Mouse (Mus musculus) adrenal gland, postnatal 25 days (tissue): ENCODE measurements at regions not wholly inside any gene's neighbourhood (a gene's known extent, or its start where the extent isn't known, plus 50 kb on each side); places are given as distances from the start of the nearest gene placed in this dataset.

Experiments used
- DNase-seq: peaks from one replicate; pipeline ENCODE4 v3.0.0; 2021; ENCODE audit warnings: mixed read lengths
- microRNA-seq, 2 experiments: library from miRNA; unstranded; fragments of <30 nt; microRNA quantifications; one replicate each; pipeline ENCODE4 v1.2.0; 2021

DNA sequence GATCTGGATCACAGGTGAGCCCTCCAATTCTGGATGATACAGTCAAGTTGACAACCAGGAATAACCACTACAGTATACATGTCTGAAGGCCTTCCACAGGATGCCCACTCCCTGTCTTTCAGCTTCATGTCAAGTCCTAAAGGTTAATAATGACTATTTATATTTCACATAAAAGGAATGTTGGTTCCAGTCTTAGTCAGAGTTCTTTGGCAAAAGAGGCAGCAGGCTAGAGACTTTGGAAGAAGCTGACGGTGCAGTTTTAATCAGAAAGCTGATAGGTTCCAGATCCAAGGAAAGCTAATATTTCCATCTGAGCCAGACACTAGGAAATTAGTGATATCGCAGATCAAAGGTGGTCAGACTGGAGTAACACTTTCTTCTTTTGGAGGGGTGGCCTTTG lies 91.4 kb upstream of the Runx1 start:
- DNase-seq, result no peak

DNA sequence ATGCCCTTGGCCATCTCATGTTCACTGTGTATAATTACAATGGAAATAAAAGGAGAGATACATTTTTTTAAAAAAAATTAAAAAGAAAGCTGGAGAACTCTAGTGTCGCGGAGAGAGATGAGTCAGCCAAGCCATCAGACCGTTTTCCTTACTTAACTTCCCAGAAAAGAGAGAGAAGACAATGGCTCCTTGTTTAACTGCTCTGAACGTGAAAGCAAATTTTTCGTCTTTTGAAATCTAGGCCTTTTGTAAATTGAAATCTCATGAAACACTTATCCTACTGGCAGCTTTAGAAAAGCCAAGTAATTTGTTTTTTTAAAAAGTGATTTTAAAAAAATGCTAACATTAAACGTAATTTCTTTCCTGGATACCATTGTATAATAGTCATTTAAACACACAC lies 89.7 kb upstream of the Runx1 start:
- no peak for DNase-seq

DNA sequence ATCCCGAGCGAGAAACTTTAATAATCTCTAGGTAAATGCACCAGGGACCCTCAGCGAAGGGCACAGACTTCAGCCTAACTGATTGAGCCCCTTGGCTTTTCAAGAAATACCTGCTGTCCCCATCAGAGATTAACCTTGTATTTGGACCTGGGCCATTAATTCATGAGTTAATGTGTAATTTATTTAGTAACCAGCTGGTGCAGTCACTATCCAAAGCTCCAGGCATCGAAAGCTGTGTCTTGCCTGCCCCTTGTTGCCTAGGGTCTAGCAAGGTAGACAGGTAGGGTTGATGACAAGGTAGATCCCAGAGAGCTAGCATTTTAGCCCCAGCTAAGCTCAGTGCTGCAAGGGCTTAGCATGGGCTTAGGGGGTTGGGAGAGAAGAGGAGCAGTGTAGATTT lies 80.9 kb upstream of the Runx1 start:
- DNase-seq, result no peak

DNA sequence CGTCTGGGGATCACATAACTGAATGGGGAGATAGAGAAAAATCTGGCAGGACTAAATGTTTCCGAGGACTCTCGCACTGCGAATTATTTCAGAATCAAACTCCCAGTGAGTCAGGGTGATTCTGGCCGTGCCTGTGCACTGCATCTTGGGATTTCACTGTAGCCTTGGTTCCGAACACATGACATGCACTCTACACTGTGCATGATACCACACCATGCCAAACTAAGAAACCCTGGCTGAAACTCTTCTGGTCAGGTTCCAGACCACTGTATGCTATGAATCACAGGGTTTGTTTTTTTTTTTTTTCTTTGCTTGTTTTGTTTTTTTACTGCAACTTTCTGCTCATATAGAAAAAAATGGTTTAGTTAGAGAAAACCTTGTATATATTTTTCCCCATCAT lies 79.7 kb upstream of the Runx1 start:
- no peak for DNase-seq

DNA sequence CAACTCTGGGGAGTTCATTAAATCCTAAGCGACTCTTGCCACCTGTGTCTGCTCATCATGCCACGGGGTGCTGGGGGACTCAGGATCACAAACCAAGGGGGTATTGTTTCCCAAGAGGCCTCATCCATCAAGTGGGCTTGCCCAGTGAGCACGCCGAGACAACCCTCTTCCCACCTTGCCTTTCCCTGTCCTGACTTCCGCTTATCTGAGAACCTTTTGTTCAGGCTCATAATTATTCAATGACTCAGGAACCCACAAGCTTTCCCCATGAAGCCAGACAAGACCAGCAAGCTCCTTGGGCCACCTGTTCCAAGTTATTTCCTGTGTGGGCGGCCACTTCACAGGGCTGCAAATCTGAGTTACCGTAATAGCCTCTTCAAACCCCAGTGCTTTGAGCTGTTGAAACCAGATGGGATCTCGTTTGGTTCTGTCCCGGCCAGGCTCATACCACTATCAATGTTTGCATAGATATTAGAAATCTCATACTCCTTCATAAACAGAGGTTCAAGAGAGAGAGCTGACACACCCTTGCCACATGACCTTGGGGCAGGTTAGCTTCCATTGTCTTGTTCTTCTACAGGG lies 78.0 kb upstream of the Runx1 start:
- no peak for DNase-seq

DNA sequence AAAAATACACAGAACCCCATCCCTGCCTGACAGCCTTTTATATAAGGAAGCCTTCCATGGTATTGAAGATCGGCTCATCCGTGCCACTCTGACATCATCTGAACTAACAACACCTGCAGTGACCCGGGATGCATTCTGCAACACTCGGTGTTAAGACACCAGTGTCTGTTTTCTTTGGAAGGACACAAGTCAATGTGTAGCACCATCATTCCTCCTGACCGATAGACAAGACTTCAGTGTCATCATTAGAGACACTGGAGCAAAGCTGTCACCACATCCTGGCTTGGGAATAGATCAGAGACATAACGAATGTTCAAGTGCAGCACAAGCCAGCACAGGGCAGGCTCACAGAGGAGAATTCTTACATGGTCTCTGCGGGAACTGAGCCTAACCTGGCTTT lies 77.5 kb upstream of the Runx1 start:
- DNase-seq, result no peak

DNA sequence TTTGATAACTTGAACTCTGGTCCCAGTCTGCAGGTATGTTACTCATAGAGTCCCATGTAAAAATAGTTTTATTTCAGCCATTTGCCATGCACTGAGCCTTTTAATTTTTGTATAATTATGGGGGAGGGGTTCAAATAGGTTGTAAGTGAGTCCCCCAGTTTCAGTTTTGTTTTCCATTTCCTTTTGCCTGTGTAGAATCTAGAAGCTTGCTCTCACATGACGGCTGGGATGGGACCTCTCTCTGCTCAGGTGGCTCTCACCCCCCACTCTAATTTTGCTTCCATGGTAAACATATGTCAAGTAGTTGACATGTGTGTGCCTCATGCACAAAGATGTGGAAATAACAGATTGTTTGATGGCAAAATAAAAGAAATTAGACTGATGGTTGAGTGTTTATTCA lies 73.8 kb upstream of the Runx1 start:
- DNase-seq, result no peak

DNA sequence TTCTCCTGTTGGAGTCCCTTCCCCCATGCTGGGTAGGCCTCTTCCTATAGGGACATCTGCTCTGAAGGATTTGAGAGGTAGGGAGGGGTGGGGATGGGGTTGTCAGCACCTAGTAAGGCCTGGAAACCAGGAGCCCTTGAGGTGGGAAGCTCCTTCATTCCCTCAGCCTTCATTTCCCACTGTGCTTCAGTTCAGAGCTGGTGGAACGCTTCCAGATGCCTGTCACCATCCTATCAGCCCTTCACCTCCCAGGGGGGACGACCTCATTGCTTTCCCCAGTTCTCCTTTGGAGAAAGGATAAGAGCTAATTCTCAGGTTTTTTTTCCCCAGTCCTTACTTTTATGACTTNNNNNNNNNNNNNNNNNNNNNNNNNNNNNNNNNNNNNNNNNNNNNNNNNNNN lies 65.8 kb upstream of the Runx1 start:
- DNase-seq, result no peak

DNA sequence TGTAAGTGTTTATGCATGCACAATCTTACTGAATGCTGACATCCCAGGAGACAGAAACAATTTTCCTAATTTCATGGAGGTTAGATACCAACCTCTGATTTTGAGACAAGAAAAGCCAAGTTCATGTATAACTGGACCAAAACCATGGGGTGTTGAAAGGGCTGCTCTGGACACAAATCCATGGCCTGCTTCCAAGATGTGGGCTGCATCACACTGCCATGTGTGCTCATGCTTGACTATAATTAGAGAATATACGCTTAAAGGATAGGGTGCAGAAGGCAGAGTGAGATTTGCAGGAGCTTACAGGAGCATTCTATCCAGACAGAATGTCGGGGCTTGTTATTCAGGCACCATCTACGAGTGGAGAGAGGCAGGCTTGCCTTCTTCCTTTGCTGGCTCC lies 64.8 kb upstream of the Runx1 start:
- no peak for DNase-seq

DNA sequence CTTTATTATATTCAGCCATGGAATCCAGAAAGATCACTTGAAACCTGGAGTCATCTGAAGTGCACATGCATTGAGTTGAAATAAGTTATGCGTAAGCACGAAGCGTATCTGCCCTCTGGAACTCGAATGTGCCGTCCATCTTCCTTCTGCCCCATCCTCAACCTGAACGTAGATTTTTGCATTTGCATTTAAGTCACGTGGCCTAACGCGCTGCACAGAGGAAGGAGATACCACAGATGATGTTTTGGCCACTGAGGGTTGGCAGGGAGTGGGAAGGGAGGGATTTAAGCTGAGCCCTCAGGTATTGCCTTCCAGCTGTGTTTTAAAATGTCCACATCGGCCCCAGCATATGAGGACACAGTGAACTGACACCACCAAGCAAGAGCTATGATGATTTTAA lies 63.6 kb upstream of the Runx1 start:
- DNase-seq, result no peak

DNA sequence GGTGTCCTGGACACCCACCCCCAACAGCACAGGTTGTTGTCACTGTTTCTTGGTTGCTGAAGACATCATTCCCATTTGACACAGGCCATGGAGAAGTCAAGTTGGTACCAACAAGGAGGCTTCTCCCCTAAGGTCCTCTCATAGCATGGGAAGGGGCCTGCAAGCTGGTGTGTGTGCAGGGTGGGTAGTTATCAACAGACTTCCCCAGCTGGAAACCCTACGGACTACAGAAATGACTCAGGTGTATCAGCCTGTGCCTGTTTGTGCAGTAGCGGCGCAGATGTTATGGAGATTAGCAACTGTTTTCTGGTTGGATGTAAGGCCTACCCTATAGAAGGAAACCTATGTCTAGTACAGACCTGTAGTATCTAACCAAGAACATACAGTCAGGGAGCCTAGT lies 60.3 kb upstream of the Runx1 start:
- no peak for DNase-seq

DNA sequence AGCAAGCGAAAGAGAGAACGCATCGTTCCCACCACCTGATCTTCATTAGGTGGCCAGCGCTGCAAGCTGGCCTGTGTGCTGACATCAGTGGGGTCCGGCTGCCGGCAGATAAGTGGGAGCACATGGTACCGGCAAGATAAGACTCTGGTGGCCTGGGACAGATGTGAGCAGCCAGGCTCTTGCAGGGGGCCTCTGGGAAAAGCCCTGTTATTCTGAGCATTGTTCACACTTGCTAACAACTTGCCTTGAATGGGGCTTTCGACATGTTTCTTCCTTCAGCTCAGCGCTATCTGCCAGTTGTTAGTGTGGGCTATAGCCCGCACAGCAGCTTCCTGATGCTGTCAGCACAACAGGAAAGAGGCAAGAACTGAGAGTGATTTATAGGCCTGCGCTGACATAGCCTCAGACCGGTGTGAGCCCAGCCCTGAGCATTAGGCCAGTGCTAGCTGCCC lies 57.9 kb upstream of the Runx1 start:
- no peak for DNase-seq

DNA sequence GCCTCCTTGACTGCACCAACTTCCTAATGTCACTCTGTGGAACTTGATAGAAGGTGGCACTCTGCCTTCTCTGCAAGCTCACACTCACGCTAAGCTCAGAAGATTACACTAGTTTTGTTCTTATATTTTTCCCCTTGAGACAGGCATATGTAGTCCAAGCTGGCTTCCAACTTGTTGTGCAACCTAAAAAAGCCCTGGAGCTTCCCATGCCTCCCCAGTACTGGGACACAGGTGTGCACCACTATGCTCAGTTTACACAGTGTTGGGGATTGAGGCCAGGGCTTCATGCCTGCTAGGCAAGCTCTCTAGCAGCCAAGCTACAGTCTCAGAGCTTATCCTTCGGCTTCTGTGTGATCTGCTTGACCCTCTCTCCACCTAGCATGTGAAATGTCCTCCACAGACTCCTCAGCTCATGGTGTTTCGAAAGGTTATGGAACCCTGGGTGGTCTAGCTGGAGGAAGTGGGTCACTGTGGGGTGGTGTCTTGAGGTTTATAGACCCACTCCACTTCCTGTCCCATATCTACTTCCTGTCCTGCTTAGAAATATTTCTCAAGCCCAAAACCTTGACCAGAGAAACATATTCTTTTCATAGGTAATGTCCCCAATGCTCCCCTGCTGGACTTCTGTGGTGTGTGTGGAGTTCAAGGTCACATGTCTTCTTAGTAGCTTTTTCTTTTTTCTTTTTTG lies 54.6 kb upstream of the Runx1 start:
- DNase-seq, result no peak

DNA sequence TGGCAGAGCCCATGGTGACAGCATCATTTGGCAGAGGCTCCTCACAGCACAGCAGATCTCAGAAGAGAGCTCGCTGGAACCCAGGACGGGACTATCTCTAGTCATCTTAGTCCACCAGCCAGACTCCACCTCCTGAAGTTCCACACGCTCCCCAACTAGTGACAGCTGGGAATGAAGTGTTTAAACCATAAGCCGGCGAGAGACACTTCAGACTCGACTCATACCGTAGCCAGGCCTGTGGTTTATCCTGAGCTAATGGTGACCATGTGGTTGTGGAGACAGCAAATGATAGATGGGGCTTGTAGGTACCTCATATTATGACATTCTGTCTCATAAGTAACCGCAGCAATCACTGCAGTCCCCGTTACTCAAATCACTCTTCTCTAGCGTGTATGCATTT lies 52.1 kb upstream of the Runx1 start:
- DNase-seq, result no peak

Small RNA genes lying in the stretch of these regions (microRNA-seq; reads per million reads assigned to microRNA genes)
- 0 reads per million in 2 experiments for gene Gm28003
- gene Mir802, result 0.69 to 96.0 reads per million in 2 experiments
